Mouse (Mus musculus): ENCODE data around the gene Sp6. TPM values are rescaled to one million over a fixed set of nuclear protein-coding genes. Genes with fewer than 3 reads are reported as not detected.

Sp6 gene
- total RNA-seq, 2 experiments from 2014 or later = 0.10 to 0.11 TPM

DNA sequence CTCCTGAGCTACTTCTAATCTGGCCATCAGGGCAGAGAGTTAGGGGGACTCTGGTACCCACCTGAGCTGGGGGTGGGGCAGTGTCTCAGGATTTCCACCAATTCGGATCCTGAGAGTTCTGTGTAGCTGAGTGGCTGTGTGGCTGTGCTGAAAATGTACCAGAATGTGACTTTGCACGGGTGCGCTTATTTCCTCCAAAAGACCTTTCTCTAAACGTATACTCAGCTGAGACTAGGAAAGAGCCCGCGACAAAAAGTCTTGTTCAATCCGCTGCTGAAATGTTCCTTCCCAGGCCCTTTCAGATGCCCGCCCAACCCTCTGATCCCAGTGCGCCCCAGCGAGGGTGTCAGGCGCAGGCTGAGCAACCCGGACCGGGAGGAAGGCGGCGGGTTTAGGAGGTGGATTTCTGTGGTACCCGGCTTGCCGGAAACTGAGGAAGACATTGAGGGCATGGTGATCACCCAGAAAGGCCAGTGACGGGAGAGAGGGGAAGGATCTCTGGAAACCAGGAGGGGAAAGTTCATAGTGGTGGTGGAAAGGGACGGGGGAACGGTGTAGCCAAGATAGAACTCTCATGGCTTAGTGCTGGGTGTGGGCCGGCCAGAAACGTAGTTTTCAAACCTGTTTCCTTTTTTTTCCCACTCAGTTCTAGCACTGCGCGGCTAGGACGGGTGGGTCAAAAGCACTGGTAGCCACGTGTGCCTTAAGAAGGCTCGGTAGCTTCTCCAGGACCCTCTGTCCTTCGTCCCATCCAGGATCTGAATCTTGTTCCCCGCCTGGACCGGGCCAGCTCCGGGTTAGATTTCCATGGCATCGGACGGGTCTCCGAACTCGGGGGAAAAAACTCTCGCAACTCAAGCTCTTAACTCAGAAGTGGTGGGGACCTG lies 4.7 kb downstream of the Sp6 start:
- DNase-seq = no peak
- intact Hi-C loops (cut with DNase I; ENCODE audit: low total_unique reads) = no loop called here

DNA sequence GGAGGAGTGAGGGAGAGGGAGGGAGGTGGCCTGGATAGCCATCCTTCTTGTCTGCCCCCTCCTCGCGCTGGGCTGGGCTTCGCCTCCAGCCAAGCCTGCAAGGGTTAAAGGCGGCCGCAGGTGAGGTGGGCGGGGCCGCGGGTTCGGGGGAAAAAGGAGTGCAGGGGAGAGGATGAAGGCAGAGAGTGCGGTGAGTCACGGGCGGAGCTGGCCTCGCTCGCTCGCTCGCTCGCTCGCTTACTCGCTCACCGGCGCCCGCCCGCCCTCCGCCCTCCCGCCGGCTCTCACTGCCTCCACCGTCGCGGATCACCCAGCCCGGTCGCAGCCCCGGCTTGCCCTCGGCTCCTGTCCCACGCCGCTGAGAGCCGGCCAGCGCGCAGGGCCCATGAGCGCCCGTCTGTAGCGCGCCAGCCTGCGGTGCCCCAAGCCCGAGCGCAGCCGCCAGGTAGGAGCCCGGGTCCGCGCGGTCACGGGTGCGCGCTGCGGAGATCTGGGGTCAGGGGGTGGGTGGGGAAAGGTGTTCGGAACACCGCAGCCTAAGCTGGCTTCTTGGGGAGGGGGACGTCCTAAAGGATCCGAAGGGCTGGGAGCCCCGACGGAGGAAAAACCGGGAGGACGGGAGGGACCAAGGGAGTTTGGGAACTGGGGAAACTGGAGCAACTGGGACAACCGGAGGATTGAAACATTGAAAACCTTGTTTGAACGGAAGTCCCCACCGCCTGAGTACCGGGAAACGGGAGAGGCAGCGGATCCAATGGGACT lies 5.6 kb downstream of the Sp6 start:
- no peak for DNase-seq
- intact Hi-C loops (cut with DNase I; ENCODE audit: low total_unique reads) = no loop called here

DNA sequence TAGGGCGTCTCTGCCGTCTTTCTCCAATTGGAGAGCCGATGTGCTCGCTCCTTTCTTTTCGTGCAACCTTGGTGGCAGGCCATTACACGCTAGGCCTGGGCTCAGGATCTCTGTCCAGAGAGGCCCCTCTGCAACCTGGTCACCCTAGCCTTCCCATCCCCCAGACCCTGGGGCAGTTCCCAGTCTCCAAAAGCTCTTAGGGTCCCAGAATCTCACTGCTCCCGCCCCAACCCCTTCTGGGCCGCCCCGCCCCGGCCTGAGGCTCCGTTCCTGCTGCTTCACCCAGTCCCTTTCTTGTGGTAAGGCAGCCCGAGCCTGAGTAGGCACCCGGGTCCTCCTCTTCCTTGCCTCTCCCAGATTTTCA lies 6.1 kb downstream of the Sp6 start:
- intact Hi-C loops (cut with DNase I; ENCODE audit: low total_unique reads) = no loop called here
- no peak for DNase-seq

DNA sequence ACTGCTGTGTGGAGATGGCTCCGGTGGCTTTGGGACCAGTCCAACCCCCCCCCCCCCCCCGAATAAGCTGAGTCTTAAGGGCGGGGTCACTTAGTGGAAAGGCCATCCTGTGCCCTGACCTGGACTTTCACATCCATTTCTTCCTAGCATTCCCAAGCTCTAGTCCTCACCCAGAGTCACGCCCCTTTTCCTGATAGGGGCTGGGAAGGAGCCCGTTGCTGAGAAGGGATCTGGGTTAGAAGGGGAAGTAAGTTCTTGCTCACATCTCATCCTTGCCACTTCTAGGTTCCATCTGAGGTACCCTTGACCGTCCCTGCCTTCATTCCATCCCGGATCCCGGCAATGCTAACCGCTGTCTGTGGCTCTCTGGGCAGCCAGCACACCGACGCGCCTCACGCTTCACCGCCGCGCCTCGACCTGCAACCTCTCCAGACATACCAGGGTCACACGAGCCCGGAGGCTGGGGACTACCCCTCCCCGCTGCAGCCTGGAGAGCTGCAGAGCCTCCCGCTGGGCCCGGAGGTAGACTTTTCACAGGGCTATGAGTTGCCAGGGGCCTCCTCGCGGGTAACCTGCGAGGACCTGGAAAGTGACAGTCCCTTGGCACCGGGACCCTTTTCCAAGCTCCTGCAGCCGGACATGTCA lies 8.0 kb downstream of the Sp6 start:
- intact Hi-C loops (cut with DNase I; ENCODE audit: low total_unique reads) = no loop called here
- no peak for DNase-seq

DNA sequence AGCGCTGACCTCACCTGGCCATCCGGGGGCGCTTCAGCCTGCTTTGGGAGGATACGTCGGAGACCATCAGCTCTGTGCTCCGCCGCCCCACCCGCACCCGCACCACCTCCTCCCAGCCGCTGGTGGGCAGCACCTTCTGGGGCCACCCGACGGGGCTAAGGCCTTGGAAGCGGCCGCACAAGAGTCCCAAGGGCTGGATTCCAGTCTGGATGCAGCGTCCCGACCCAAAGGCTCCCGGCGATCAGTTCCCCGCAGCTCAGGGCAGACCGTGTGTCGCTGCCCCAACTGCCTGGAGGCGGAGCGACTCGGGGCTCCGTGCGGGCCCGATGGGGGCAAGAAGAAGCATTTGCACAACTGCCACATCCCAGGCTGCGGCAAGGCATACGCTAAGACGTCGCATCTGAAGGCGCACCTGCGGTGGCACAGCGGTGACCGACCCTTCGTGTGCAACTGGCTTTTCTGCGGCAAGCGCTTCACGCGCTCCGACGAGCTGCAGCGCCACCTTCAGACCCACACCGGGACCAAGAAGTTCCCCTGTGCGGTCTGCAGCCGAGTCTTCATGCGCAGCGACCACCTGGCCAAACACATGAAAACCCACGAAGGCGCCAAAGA lies 8.8 kb downstream of the Sp6 start:
- intact Hi-C loops (cut with DNase I; ENCODE audit: low total_unique reads) = no loop called here
- DNase-seq = peak; percentile 83

DNA sequence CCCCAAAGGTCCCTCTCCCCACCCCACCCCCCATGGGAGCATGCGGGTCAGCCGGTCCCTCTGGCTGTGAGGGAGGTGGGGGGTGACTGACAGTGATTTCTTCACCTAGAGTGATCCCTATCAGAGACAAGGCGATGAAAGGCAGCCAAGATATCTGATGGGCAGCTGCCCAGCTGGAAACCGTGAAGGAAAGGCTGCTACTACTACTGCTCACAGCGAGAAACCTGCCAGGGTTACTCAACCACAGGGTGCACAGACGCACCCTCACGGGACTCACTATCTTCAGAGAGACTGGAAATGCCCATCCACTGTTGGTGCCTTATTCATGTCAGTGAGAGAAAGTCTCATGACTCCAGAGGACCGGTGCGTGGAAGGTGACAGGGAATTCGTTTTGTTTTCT lies 11.8 kb downstream of the Sp6 start:
- no peak for DNase-seq
- intact Hi-C loops (cut with DNase I; ENCODE audit: low total_unique reads) = loop anchor here (2.0 to 5.0 kb wide), 2 partner anchors 40 to 113 kb away; no protein-coding TSS in a partner anchor

DNA sequence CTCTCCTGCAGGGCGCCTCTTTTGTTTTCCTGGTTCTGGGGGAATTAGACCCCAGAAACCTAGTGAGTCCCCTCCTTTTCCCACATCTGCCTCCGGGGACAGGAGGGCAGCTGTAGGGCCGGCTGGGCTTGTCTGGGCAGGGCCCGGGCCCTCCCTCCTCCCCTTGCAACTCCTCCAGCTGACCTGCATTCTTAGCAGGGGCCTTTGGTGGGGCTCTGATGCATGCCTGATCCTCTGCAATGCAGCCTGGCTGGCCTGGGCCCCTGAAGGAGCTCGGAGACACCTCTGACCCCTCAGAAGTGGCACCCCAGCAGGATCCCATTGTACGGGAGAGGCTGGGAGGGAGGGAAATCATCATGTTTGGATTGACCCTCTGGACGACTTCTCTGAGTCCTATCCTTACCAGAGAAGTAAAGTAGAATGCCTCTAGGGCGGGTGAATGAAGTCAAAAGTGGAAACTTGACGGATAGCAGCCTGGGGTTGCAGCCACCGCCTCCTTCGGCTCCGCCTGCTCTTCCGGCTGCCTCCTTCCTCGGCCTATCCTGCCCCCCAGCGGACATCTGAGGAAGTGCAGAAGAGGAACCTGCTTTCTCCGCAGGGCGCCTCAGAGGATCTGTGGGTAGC lies 12.6 kb downstream of the Sp6 start:
- intact Hi-C loops (cut with DNase I; ENCODE audit: low total_unique reads) = loop anchor here (2.0 to 5.0 kb wide), 2 partner anchors 41 to 114 kb away; no protein-coding TSS in a partner anchor

DNA sequence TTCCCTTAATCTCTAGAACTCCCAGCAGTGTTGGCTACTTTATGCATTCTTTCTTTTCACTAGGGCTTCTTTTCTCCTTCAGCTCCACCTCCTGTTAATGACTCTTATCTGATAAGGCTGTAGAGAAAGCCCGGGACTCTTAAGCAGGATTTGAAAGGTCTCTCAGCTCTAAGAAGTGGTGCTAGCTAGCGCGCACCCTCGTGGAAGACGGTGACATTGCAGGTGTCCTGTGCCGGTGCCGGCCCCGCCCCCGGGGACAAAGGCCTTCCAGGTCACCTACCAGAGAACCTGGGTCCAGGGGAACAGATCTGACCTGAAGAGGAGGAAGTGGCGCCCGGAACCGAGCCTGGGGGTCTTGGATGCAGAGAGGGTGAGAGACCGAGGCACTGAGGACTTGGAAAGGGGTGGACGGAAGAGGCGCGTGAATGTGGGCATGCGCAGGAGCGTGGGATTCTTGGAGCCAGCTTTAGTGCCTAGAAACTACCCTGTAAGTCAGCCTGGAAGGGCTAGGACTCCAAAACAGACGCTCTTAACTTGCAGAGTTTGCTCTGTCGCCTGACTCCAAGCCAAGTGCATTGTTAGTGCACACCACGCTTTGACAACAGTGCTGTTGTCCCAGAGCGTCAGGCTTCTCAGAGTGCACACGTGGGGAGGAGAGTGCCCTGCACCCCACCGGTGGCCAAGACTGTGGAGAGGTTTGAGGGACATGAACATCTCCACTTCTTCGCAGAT lies 16.7 kb downstream of the Sp6 start, which contains the start of gene Scrn2:
Scrn2 (plus strand) TSS at position 253 of the 732 bp plus-strand sequence.
- intact Hi-C loops (cut with DNase I; ENCODE audit: low total_unique reads) = loop anchor here (5.0 kb wide), 1 partner anchor 118 kb away; no protein-coding TSS in a partner anchor
- DNase-seq = peak; percentile 78

More for the DNA sequence above, 12.6 kb downstream of the Sp6 start:
- peak; percentile 86 for DNase-seq

DNA sequence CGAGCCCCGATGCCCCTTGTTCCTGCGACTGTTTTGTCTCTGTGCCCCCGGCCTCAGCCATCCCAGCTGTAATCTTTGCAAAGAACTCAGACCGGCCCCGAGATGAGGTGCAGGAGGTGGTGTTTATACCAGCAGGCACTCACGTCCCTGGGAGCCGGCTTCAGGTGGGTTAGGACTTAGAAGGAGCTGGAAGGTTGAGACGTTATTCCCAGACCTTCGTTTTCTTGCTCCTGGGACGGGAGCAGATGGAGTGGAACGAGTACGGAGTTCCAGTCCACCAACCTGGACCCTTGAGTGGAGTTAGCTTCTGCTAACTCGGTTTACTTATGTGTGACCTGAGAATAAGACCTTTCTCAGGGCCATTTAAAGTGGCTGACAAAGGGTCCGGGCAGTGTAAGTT lies 17.2 kb downstream of the Sp6 start:
- intact Hi-C loops (cut with DNase I; ENCODE audit: low total_unique reads) = no loop called here
- DNase-seq = no peak

DNA sequence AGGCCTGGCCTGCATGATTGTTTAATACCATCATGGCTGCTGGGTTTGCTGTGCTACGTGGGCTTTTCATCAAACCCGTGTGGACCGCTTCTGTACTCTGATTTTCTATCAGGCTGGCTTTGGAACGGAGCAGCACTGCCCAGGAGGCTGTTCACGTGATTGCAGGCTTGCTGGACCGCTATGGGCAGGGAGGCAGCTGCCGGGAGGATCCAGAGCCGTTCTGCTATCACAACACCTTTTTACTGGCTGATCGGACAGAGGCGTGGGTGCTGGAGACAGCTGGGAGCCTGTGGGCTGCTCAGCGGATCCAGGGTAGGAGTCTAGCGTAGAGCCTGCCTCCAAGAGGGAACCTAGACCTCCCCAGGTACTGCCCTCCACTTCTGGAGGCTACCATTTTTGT lies 18.8 kb downstream of the Sp6 start:
- DNase-seq = no peak
- intact Hi-C loops (cut with DNase I; ENCODE audit: low total_unique reads) = no loop called here

DNA sequence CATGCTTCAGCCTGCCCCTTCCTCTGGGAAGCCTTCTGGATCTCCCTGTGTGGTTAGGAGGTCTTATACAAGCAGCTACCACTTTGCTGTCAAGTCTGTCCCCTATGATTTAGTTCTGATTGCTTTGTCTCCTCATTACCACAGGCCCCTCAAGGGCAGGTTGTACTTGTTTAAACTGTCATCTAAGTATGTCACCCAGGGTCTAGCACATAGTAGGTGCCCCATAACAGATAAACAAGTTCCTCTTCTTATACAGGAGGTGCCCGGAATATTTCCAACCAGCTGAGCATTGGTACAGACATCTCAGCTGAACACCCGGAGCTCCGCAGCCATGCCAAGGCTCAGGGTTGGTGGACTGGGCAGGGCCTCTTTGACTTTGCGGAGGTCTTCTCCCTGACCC lies 19.3 kb downstream of the Sp6 start:
- no peak for DNase-seq
- intact Hi-C loops (cut with DNase I; ENCODE audit: low total_unique reads) = no loop called here

DNA sequence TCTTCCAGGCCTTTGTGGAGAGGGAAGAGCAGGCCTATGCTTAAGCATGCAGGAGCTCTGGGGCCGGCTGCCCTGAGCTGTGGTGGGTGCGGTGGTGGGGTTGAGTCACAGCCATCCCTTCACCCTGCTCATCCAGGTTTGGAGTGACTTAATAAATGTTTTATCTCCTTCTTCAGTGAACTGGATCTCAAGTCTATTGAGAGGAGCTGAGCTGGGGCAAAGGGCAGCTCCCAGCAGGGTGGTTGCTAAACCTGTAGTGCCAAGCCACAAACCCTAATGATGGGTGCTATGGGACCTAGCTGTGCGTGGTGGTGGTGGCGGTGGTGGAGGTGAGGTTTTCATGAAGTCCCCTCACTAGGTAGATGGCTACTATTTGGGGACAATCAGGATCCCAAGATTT lies 20.6 kb downstream of the Sp6 start:
- intact Hi-C loops (cut with DNase I; ENCODE audit: low total_unique reads) = no loop called here

DNA sequence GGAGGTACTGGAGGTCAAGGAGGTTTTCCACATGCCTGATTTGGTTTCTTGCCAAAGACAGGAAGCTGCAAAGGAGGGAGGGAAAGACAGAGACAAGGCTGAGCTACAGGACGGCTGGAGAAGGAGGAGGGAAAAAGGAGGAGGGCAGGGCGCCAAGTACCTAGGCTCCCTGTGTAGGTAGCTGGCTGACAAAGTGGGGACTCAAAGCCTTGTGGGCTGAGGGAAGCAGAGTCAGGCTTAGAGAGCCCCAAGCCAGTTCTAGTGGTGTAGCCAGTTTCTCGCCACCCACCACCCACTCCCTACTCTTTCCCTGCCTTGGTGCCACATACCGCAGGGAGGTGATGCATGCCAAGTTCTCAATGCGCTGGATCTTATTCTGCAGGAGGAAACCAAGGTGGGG lies 22.9 kb downstream of the Sp6 start:
- intact Hi-C loops (cut with DNase I; ENCODE audit: low total_unique reads) = no loop called here
- no peak for DNase-seq

More for the DNA sequence above, 20.6 kb downstream of the Sp6 start:
- no peak for DNase-seq

DNA sequence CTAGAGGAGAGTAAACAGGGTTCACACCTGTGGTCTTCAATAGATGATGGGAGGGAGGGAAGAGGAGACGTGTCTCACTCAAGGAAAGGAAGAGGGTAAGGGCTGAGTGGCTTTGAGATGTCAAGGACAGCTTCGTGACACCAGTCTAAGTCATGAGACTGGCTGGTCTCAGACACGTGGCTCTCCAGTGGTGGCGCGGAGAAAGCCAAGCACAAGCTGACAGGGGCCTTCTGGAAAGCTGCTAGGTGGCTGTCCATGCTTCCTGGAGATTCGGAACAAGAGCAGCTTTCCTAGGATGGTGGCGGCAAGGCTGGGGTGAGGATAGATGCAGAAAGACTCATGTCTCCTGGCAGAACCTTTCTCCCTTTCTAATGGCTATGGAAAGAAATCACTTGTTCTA lies 25.7 kb downstream of the Sp6 start:
- no peak for DNase-seq
- intact Hi-C loops (cut with DNase I; ENCODE audit: low total_unique reads) = no loop called here

DNA sequence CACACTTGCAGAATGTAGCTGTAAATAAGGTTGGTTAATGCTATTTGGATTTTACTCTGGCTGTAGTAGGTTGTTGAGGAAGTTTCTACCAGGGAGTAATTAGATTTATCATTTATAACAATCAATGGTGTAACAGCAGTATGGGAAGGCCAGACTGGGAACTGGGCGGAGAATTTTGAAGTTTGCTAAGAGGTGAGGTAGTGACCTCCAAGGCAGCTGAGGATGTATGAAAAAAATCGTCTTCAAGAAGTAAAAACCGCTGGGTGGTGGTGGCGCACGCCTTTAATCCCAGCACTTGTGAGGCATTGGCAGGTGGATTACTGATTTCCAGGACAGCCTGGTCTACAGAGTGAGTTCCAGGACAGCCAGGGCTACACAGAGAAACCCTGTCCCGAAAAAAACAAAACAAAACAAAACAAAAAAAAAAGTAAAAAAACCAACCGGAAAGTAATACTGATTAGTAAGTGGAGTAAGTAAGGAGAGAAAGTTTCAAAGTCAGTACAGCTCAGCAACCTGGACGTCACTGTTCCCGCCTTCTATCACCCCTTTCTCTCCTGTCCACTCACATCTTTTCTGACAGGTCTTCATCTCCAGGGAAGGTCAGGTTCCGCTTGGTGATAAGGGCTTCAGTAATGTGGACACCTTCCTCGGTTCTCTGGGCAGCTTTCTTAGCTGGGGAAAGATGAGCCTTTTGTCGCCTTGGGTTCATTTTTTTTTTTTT lies 27.3 kb downstream of the Sp6 start:
- intact Hi-C loops (cut with DNase I; ENCODE audit: low total_unique reads) = no loop called here
- DNase-seq = no peak

DNA sequence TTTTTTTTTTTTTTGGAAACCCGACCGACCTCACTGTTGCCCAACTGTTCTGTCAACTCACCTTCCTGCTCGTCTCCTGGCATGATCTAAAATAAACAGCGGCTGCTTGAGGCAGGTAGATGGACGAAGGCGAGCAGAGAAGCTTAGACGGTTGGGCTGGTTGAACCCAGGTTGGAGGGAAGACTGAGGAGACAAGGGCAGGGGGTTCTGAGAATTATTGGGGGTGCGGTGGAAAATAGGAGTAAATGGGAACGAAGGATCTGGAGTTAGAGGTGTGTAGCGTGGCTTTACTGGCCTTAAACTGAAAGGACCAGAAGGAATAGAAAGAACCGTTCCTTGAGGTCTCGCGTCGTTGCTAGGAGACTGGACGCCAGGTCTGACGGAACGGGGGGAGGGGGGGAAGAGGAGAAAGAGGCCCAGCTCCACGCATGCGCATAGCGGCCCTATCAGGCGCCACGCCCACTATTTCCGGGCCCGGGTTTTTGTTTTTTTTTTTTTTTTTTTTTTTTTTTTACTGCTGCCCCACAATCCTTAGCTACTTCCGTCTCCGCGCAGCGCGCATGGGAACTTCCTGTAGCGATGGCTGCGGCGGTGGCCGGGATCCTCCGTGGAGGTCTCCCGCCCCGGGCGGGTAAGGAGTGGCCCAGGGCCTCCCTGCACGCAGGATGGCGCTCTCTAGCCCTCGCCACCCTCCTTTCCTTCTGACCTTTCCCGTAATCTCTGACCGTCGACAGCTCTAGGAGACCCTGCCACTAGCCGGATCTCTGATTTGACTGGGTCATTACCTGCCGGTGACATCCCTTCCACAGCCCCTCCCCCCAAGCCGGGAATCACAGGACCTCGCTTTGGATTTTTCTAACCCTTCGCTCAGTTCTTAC lies 28.1 kb downstream of the Sp6 start, which contains the start of the genes Lrrc46 and Mrpl10:
Lrrc46 (minus strand) TSS at position 386 of the 878 bp plus-strand sequence.
Mrpl10 (plus strand) TSS at position 539 of the 878 bp plus-strand sequence.
- intact Hi-C loops (cut with DNase I; ENCODE audit: low total_unique reads) = no loop called here
- peak; percentile 92 for DNase-seq

DNA sequence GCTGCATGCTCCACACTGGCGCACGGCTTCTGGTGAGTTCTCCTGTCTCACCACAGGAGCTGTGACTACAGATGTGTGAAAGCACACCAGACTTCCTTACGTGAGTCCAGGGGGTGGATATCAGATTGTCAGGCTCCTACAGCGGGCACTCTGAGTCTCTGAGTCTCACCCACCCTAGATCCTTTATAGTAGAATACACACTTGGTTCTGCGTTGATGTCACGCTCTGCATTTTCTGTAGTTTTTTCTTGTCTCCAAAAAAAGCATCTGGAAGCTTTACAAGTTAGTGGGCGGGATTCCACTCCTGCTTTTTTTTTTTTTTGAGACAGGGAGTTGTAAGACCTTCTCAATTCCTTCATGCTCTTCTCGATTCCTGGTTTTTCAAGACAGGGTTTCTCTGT lies 31.7 kb downstream of the Sp6 start:
- intact Hi-C loops (cut with DNase I; ENCODE audit: low total_unique reads) = no loop called here
- DNase-seq = no peak
